Mouse (Mus musculus) midbrain, postnatal 0 days (tissue): Measurements from ENCODE around the gene Ifitm10. TPM values are rescaled to one million over a fixed set of nuclear protein-coding genes. Genes with fewer than 3 reads are reported as not detected.
A peak's percentile ranks its signal among the peaks of the same experiment; 100 is the strongest.
"Not testable (repeated sequence)": the region's sequence is repeated elsewhere in the genome, so short reads cannot be mapped to it uniquely, and the experiment has no call there.

Experiments used
- ATAC-seq: fragments of 200-750 bp; cut with Nextera tagmentation; 2 replicates; pipeline ENCODE4 v1.8.0; 2017; ENCODE audit warnings: moderate number of reproducible peaks, mild to moderate bottlenecking, moderate TSS enrichment, moderate library complexity; ENCODE audit not compliant: low FRiP score
- DNase-seq: peaks from one replicate; pipeline ENCODE4 v3.0.0-alpha.2; 2015; ENCODE audit warnings: low spot score
- H3K27ac ChIP-seq: fragments of 300-500 bp; sonication (generic); 2 replicates; pipeline ENCODE4 v1.5.1; 2014; ENCODE audit warnings: low read depth, mild to moderate bottlenecking, low read length, mixed read lengths
- H3K27me3 ChIP-seq: fragments of 300-500 bp; sonication (generic); 2 replicates; pipeline ENCODE4 v1.6.1; 2014; ENCODE audit warnings: low read length, control low read depth, mixed read lengths; ENCODE audit not compliant: insufficient read depth
- H3K36me3 ChIP-seq: fragments of 300-500 bp; sonication (generic); 2 replicates; pipeline ENCODE4 v1.6.1; 2014; ENCODE audit warnings: low read length, control low read depth, mixed read lengths; ENCODE audit not compliant: insufficient read depth
- H3K4me1 ChIP-seq: fragments of 300-500 bp; sonication (generic); 2 replicates; pipeline ENCODE4 v1.6.1; 2014; ENCODE audit warnings: mild to moderate bottlenecking, control low read depth, antibody characterized with exemption, low read length, mixed read lengths; ENCODE audit not compliant: insufficient read depth
- H3K4me2 ChIP-seq: fragments of 300-500 bp; sonication (generic); 2 replicates; pipeline ENCODE4 v1.6.1; 2014; ENCODE audit warnings: low read depth, mild to moderate bottlenecking, low read length, mixed read lengths; ENCODE audit not compliant: poor library complexity, severe bottlenecking
- H3K4me3 ChIP-seq: fragments of 300-500 bp; sonication (generic); 2 replicates; pipeline ENCODE4 v1.5.1; 2014; ENCODE audit warnings: low read depth, mild to moderate bottlenecking, low read length, moderate library complexity
- H3K9ac ChIP-seq: fragments of 300-500 bp; sonication (generic); replicated peaks from 2 replicates; pipeline ENCODE4 v1.6.1; 2014; ENCODE audit warnings: mild to moderate bottlenecking, low read length, moderate library complexity, mixed read lengths; ENCODE audit not compliant: poor library complexity, severe bottlenecking
- H3K9me3 ChIP-seq: fragments of 300-500 bp; sonication (generic); 2 replicates; pipeline ENCODE4 v1.6.1; 2016; ENCODE audit warnings: low read length, control low read depth
- CTCF ChIP-seq: IDR thresholded peaks from 2 replicates; pipeline ENCODE4 v1.5.1; 2016; ENCODE audit warnings: antibody characterized with exemption, mild to moderate bottlenecking
- WGBS: fragments of 180-500 bp; shearing (Covaris S2); extraction: QIAGEN DNeasy Blood & Tissue Kit; methylation state at CpG from one replicate; pipeline ENCODE4 v1.1.7; 2014; 5-methylcytosine and 5-hydroxymethylcytosine counted together
- polyA plus RNA-seq: library from polyadenylated mRNA; unstranded; fragments of >200 nt; fragmentation: Nextera tagmentation; extraction: Ambion mirVana; gene quantifications from 2 replicates; pipeline ENCODE4 v1.2.1, GENCODE M21; 2015
- total RNA-seq: library from RNA; depleted of rRNA; stranded (reverse); fragments of >200 nt; gene quantifications from 2 replicates; pipeline ENCODE4 v1.2.3, GENCODE M21; 2014; rRNA removed

The Ifitm10 gene
- total and polyA plus RNA-seq, 2 experiments from 2014 or later, result 20.8 to 21.8 TPM

DNA sequence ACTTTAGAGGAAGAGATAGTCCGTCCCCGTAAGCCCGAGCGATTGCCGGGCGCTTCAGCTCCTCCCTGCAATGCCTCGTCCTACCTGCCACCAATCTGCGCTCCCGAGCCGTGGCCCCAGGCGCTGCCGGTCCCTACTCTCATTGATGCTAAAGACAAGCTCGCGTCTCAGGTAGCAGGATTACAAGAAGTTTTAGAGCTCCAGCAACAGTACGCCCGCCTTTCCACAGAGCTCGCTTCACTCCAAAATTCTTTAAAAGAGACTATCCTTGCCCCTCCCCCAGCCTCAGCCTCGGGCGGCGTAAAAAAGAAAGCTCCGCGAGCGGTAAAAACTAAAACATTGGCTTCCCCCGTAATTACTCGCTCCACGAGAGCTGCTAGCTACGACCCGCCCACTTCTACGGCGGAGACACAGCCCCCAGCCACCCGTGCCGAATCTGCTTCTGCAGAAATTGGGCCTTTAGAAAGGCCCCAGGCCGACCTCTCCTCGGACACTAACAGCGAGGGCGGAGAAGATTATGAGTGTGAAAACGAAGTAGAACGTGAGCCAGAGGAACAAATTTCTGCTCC is 89.4 kb downstream of the Ifitm10 start:
- peak; percentile 37 for TF ChIP-seq CTCF
- H3K27ac ChIP-seq, result no peak overlapping the region
- H3K4me2 ChIP-seq, result peak overlapping the region; percentile 70
- peak overlapping the region; percentile 56 for H3K4me3 ChIP-seq
- under 1% methylated on average over 38 of the region's 38 CpGs for WGBS
- H3K27me3 ChIP-seq, result no peaks in the 10 kb centered on the region
- no peaks in the 10 kb centered on the region for H3K36me3 ChIP-seq
- no peaks in the 10 kb centered on the region for H3K9me3 ChIP-seq
- H3K9ac ChIP-seq, result peak overlapping the region; percentile 34
- H3K4me1 ChIP-seq, result no peaks in the 10 kb centered on the region
- DNase-seq (peak; percentile 63), ATAC-seq (peak; percentile 62; the same call in 1 of the 2 replicates)

DNA sequence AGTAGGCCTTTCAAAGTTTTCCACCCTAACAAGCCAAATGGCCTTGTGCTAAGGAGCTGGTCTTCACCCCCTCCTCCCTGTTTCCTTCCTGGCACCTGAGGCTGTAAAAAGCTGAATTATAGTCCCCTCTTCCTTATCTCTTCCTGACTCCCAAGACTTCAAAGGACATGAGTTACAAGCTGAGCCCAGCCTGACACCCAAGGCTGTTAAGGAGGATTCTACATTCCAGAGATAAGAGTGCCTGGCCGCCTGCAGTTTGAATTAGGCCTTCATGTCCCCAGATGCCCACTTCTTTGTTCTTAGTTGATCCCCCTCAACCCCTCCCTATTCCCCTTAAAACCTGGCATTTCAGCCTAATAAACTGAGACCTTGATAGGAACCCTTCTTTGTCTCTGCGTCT is 90.7 kb downstream of the Ifitm10 start:
- H3K36me3 ChIP-seq, H3K4me3 ChIP-seq, ATAC-seq, H3K9me3 ChIP-seq, H3K4me1 ChIP-seq, DNase-seq, H3K9ac ChIP-seq, H3K4me2 ChIP-seq, H3K27me3 ChIP-seq, H3K27ac ChIP-seq: not testable (repeated sequence)
- 14% methylated on average over 2 of the region's 2 CpGs for WGBS

DNA sequence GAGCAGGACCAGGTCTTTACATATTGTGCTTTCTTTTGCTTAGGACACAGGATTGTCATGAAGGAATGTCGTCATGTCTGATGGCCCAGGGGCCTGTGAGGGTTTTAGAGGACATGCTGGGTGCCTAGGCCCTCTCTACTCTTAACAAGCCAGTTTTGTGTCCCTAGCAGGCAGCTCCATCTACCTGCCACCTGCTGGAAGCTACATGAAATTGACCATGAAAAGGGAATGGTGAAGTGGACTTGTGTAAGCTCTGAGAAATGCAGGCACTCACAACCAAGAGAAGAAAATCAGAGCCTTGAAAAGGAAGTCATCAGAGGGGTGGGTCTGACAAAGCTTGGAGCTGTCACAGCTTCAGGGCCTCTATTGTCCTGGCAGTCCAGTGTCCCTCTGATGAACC is 94.3 kb downstream of the Ifitm10 start:
- not testable (repeated sequence) for H3K27ac ChIP-seq, H3K9ac ChIP-seq, H3K27me3 ChIP-seq, H3K36me3 ChIP-seq, H3K4me1 ChIP-seq, H3K9me3 ChIP-seq, H3K4me2 ChIP-seq, H3K4me3 ChIP-seq, DNase-seq, ATAC-seq
- peak; percentile 40; the same call in 1 of the 2 replicates for TF ChIP-seq CTCF
- WGBS, result 83% methylated on average over 1 of the region's 1 CpGs

DNA sequence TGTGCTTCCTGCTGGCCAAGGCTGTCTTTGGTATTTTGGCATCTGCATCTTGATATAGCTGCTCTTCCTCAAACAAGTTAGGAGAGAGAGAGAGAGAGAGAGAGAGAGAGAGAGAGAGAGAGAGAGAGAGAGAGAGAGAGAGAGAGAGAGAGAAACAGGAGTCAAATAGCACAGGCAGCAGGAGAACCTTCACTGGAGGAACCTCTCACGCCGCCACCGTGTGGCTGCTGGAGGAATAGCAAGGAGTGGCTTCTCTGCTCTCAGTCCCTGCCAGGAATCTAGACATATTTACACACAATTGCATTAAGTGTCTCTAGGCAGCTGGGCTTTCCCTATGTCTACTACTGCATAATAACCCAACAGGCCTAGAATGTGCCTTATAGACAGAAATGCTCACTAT is 95.4 kb downstream of the Ifitm10 start:
- WGBS, result 0% methylated on average over 3 of the region's 3 CpGs
- H3K27me3 ChIP-seq, ATAC-seq, H3K36me3 ChIP-seq, H3K4me2 ChIP-seq, H3K9ac ChIP-seq, H3K27ac ChIP-seq, H3K4me1 ChIP-seq, H3K9me3 ChIP-seq, H3K4me3 ChIP-seq: not testable (repeated sequence)
- peak; percentile 81 for DNase-seq
- TF ChIP-seq CTCF, result peak; percentile 77

Other genes with a start within 250 kb of the Ifitm10 start
- gene Gm39115, start 237.7 kb downstream of the Ifitm10 start, total RNA-seq, result not detected in 2 replicates
- gene Gm39115, start 237.7 kb downstream of the Ifitm10 start, polyA plus RNA-seq, result not detected in 2 replicates
- gene Gm45337, start 229.1 kb downstream of the Ifitm10 start, total RNA-seq, result not detected in 2 replicates
- gene Gm45337, start 229.1 kb downstream of the Ifitm10 start, polyA plus RNA-seq, result not detected in 2 replicates
- not detected in 2 replicates for gene Gm29735, start 216.6 kb downstream of the Ifitm10 start, total RNA-seq
- gene Gm29735, start 216.6 kb downstream of the Ifitm10 start, polyA plus RNA-seq, result not detected in 2 replicates
- not detected in 2 replicates for gene Gm4553, start 208.0 kb downstream of the Ifitm10 start, total RNA-seq
- not detected in 2 replicates for gene Gm4553, start 208.0 kb downstream of the Ifitm10 start, polyA plus RNA-seq
- gene Krtap5-2, start 197.7 kb downstream of the Ifitm10 start, total RNA-seq, result not detected in 2 replicates
- gene Krtap5-2, start 197.7 kb downstream of the Ifitm10 start, polyA plus RNA-seq, result not detected in 2 replicates
- not detected in 2 replicates for gene Gm10153, start 183.4 kb downstream of the Ifitm10 start, total RNA-seq
- not detected in 2 replicates for gene Gm10153, start 183.4 kb downstream of the Ifitm10 start, polyA plus RNA-seq
- not detected in 2 replicates for gene Krtap5-3, start 172.4 kb downstream of the Ifitm10 start, total RNA-seq
- gene Krtap5-3, start 172.4 kb downstream of the Ifitm10 start, polyA plus RNA-seq, result not detected in 2 replicates
- gene Gm7579, start 161.9 kb downstream of the Ifitm10 start, total RNA-seq, result not detected in 2 replicates
- not detected in 2 replicates for gene Gm7579, start 161.9 kb downstream of the Ifitm10 start, polyA plus RNA-seq
- gene Krtap5-5, start 143.8 kb downstream of the Ifitm10 start, total RNA-seq, result not detected in 2 replicates
- gene Krtap5-5, start 143.8 kb downstream of the Ifitm10 start, polyA plus RNA-seq, result not detected in 2 replicates
- gene Gm40460, start 132.7 kb downstream of the Ifitm10 start, total RNA-seq, result not detected in 2 replicates
- not detected in 2 replicates for gene Gm40460, start 132.7 kb downstream of the Ifitm10 start, polyA plus RNA-seq
- gene Gm2431, start 115.4 kb downstream of the Ifitm10 start, total RNA-seq, result not detected in 2 replicates
- not detected in 2 replicates for gene Gm2431, start 115.4 kb downstream of the Ifitm10 start, polyA plus RNA-seq
- gene Gm4559, start 99.4 kb downstream of the Ifitm10 start, total RNA-seq, result not detected in 2 replicates
- not detected in 2 replicates for gene Gm4559, start 99.4 kb downstream of the Ifitm10 start, polyA plus RNA-seq
- not detected in 2 replicates for gene Krtap5-1, start 76.6 kb downstream of the Ifitm10 start, total RNA-seq
- gene Krtap5-1, start 76.6 kb downstream of the Ifitm10 start, polyA plus RNA-seq, result not detected in 2 replicates
- not detected in 2 replicates for gene Krtap5-4, start 70.2 kb downstream of the Ifitm10 start, total RNA-seq
- not detected in 2 replicates for gene Krtap5-4, start 70.2 kb downstream of the Ifitm10 start, polyA plus RNA-seq
- gene Gm49369, start 8.9 kb upstream of the Ifitm10 start, total RNA-seq, result 3.3 TPM in 1 of 2 replicates, not detected in the other
- gene Gm49369, start 8.9 kb upstream of the Ifitm10 start, polyA plus RNA-seq, result not detected in 2 replicates
- 520 and 652 TPM in 2 replicates for gene Ctsd, start 14.3 kb upstream of the Ifitm10 start, total RNA-seq
- gene Ctsd, start 14.3 kb upstream of the Ifitm10 start, polyA plus RNA-seq, result 320 and 345 TPM in 2 replicates
- gene Syt8, start 61.1 kb upstream of the Ifitm10 start, total RNA-seq, result not detected in 2 replicates
- not detected in 2 replicates for gene Syt8, start 61.1 kb upstream of the Ifitm10 start, polyA plus RNA-seq
- gene Tnni2, start 68.1 kb upstream of the Ifitm10 start, total RNA-seq, result not detected in 2 replicates
- 0.46 and 0.56 TPM in 2 replicates for gene Tnni2, start 68.1 kb upstream of the Ifitm10 start, polyA plus RNA-seq
- gene Lsp1, start 87.1 kb upstream of the Ifitm10 start, total RNA-seq, result 5.1 and 11.0 TPM in 2 replicates
- 5.3 and 8.7 TPM in 2 replicates for gene Lsp1, start 87.1 kb upstream of the Ifitm10 start, polyA plus RNA-seq
- 1.3 and 1.5 TPM in 2 replicates for gene Tnnt3, start 125.1 kb upstream of the Ifitm10 start, total RNA-seq
- 2.0 and 3.1 TPM in 2 replicates for gene Tnnt3, start 125.1 kb upstream of the Ifitm10 start, polyA plus RNA-seq
- gene Mrpl23, start 158.9 kb upstream of the Ifitm10 start, total RNA-seq, result 56.3 and 60.8 TPM in 2 replicates
- gene Mrpl23, start 158.9 kb upstream of the Ifitm10 start, polyA plus RNA-seq, result 24.6 and 30.1 TPM in 2 replicates